Mouse (Mus musculus) embryo, embryonic 10.5 days (tissue): Measurements from ENCODE around the gene Dcun1d3.

Experiments used
- DNase-seq: peaks from one replicate; pipeline ENCODE4 v3.0.0-alpha.2; 2015; ENCODE audit warnings: low spot score

The Dcun1d3 gene

GRCm38 (mm10) chr7:119895639-119896512, at the start of gene Dcun1d3, which contains the start of gene Lyrm1:
Gene Dcun1d3, minus strand, starts transcription at chr7:119896298.
Gene Lyrm1, plus strand, starts transcription at chr7:119895861.
- DNase-seq, result peak; percentile 99

- no peak for DNase-seq
Observed at GRCm38 (mm10) chr7:119941569-119941968, 45.5 kb upstream of the Dcun1d3 start.

- no peak for DNase-seq
Observed at GRCm38 (mm10) chr7:119937036-119937435, 40.9 kb upstream of the Dcun1d3 start.

- no peak for DNase-seq
Observed at GRCm38 (mm10) chr7:119936321-119936720, 40.2 kb upstream of the Dcun1d3 start.

- DNase-seq, result no peak
Observed at GRCm38 (mm10) chr7:119928783-119929440, 32.8 kb upstream of the Dcun1d3 start.

- DNase-seq, result no peak
Observed at GRCm38 (mm10) chr7:119921054-119921453, 25.0 kb upstream of the Dcun1d3 start.

GRCm38 (mm10) chr7:119920457-119920856, 24.4 kb upstream of the Dcun1d3 start:
- DNase-seq, result no peak

GRCm38 (mm10) chr7:119911727-119912126, 15.6 kb upstream of the Dcun1d3 start:
- DNase-seq, result no peak

GRCm38 (mm10) chr7:119906523-119907215, 10.6 kb upstream of the Dcun1d3 start:
- no peak for DNase-seq

- DNase-seq, result no peak
Observed at GRCm38 (mm10) chr7:119899386-119900057, 3.4 kb upstream of the Dcun1d3 start.

GRCm38 (mm10) chr7:119898247-119898856, 2.3 kb upstream of the Dcun1d3 start:
- DNase-seq, result no peak

GRCm38 (mm10) chr7:119897521-119898109, 1.5 kb upstream of the Dcun1d3 start:
- no peak for DNase-seq

- peak; percentile 13 for DNase-seq
Observed at GRCm38 (mm10) chr7:119894818-119895544, 1.1 kb downstream of the Dcun1d3 start.

GRCm38 (mm10) chr7:119892742-119893141, 3.4 kb downstream of the Dcun1d3 start:
- DNase-seq, result no peak

GRCm38 (mm10) chr7:119892198-119892597, 3.9 kb downstream of the Dcun1d3 start:
- no peak for DNase-seq

GRCm38 (mm10) chr7:119887887-119888286, 8.2 kb downstream of the Dcun1d3 start:
- no peak for DNase-seq

GRCm38 (mm10) chr7:119881229-119881628, 14.9 kb downstream of the Dcun1d3 start:
- no peak for DNase-seq

GRCm38 (mm10) chr7:119880345-119880744, 15.8 kb downstream of the Dcun1d3 start:
- DNase-seq, result no peak

- DNase-seq, result no peak
Observed at GRCm38 (mm10) chr7:119879171-119879570, 16.9 kb downstream of the Dcun1d3 start.

GRCm38 (mm10) chr7:119875776-119876440, 20.2 kb downstream of the Dcun1d3 start:
- no peak for DNase-seq
